Mouse (Mus musculus): ENCODE results near the gene Nyap2. TPM values are rescaled to one million over a fixed set of nuclear protein-coding genes. Genes with fewer than 3 reads are reported as not detected.

The Nyap2 gene
- 0.05 TPM in 1 of 2 replicates, not detected in the other for polyA plus RNA-seq (2016; fragmentation: Nextera tagmentation; extraction: Ambion mirVana)

GRCm38 (mm10) chr1:81076831-81077664 is at the start of gene Nyap2:
TSS of gene Nyap2 (plus strand) at chr1:81076950.
- Histone ChIP-seq H3K9ac (replicated peaks) (no peak within 1 kb of the TSS), H3K4me3 (replicated peaks) (no peak within 1 kb of the TSS), H3K9me3 (no peaks in the 10 kb centered on the region), H3K4me1 (replicated peaks) (no peaks in the 10 kb centered on the region), H3K4me2 (no peak within 1 kb of the TSS), H3K27me3 (no peaks in the 10 kb centered on the region), H3K27ac (no peak within 1 kb of the TSS), H3K36me3 (no peaks in the 10 kb centered on the region)
- 38% methylated on average over 16 of the region's 16 CpGs for WGBS
- no peak for ATAC-seq (ENCODE audit: insufficient number of reproducible peaks, insufficient read depth, low FRiP score, low TSS enrichment, low read depth)

GRCm38 (mm10) chr1:81042907-81043868 is 33.6 kb upstream of the Nyap2 start:
- Histone ChIP-seq H3K27ac (no peak overlapping the region), H3K27me3 (no peaks in the 10 kb centered on the region), H3K9ac (replicated peaks) (no peak overlapping the region), H3K4me3 (replicated peaks) (no peak overlapping the region), H3K36me3 (no peaks in the 10 kb centered on the region), H3K4me2 (no peak overlapping the region), H3K4me1 (replicated peaks) (no peaks in the 10 kb centered on the region), H3K9me3 (no peaks in the 10 kb centered on the region)
- WGBS: 65% methylated on average over 5 of the region's 5 CpGs
- no peak for ATAC-seq (ENCODE audit: insufficient number of reproducible peaks, insufficient read depth, low FRiP score, low TSS enrichment, low read depth)

GRCm38 (mm10) chr1:81058340-81058739 is 18.4 kb upstream of the Nyap2 start:
- H3K9me3 ChIP-seq: no peaks in the 10 kb centered on the region
- H3K27me3 ChIP-seq: no peaks in the 10 kb centered on the region
- no peak overlapping the region for H3K9ac ChIP-seq (replicated peaks)
- ATAC-seq (ENCODE audit: insufficient number of reproducible peaks, insufficient read depth, low FRiP score, low TSS enrichment, low read depth): no peak
- H3K4me3 ChIP-seq (replicated peaks): no peak overlapping the region
- H3K27ac ChIP-seq: no peak overlapping the region
- H3K4me2 ChIP-seq: no peak overlapping the region
- WGBS: 54% methylated on average over 5 of the region's 5 CpGs
- H3K36me3 ChIP-seq: no peaks in the 10 kb centered on the region
- no peaks in the 10 kb centered on the region for H3K4me1 ChIP-seq (replicated peaks)

GRCm38 (mm10) chr1:81058835-81059234 is 17.9 kb upstream of the Nyap2 start:
- Histone ChIP-seq H3K4me2 (no peak overlapping the region), H3K4me1 (replicated peaks) (no peaks in the 10 kb centered on the region), H3K4me3 (replicated peaks) (no peak overlapping the region), H3K9ac (replicated peaks) (no peak overlapping the region), H3K36me3 (no peaks in the 10 kb centered on the region), H3K27ac (no peak overlapping the region), H3K9me3 (no peaks in the 10 kb centered on the region), H3K27me3 (no peaks in the 10 kb centered on the region)
- ATAC-seq (ENCODE audit: insufficient number of reproducible peaks, insufficient read depth, low FRiP score, low TSS enrichment, low read depth): no peak
- WGBS: 74% methylated on average over 2 of the region's 2 CpGs

GRCm38 (mm10) chr1:81062811-81063210 is 13.9 kb upstream of the Nyap2 start:
- Histone ChIP-seq H3K27me3 (no peaks in the 10 kb centered on the region), H3K4me1 (replicated peaks) (peaks cover 3% of the 10 kb centered on the region; the same call in 1 of the 2 replicates), H3K4me3 (replicated peaks) (no peak overlapping the region), H3K36me3 (no peaks in the 10 kb centered on the region), H3K4me2 (no peak overlapping the region), H3K9me3 (no peaks in the 10 kb centered on the region), H3K27ac (no peak overlapping the region), H3K9ac (replicated peaks) (no peak overlapping the region)
- WGBS: 91% methylated on average over 2 of the region's 2 CpGs
- ATAC-seq (ENCODE audit: insufficient number of reproducible peaks, insufficient read depth, low FRiP score, low TSS enrichment, low read depth): no peak

- H3K36me3 ChIP-seq: no peaks in the 10 kb centered on the region
- H3K9me3 ChIP-seq: no peaks in the 10 kb centered on the region
- no peaks in the 10 kb centered on the region for H3K4me1 ChIP-seq (replicated peaks)
- no peak overlapping the region for H3K9ac ChIP-seq (replicated peaks)
- H3K27ac ChIP-seq: no peak overlapping the region
- H3K4me3 ChIP-seq (replicated peaks): no peak overlapping the region
- H3K4me2 ChIP-seq: no peak overlapping the region
- 68% methylated on average over 9 of the region's 9 CpGs for WGBS
- no peaks in the 10 kb centered on the region for H3K27me3 ChIP-seq
- no peak for ATAC-seq (ENCODE audit: insufficient number of reproducible peaks, insufficient read depth, low FRiP score, low TSS enrichment, low read depth)
Observed at GRCm38 (mm10) chr1:81076259-81076658, 491 bp upstream of the Nyap2 start.

GRCm38 (mm10) chr1:81077665-81078314 is 1.0 kb downstream of the Nyap2 start:
- no peak overlapping the region for H3K27ac ChIP-seq
- 82% methylated on average over 9 of the region's 9 CpGs for WGBS
- H3K4me2 ChIP-seq: no peak overlapping the region
- H3K36me3 ChIP-seq: no peaks in the 10 kb centered on the region
- no peak overlapping the region for H3K9ac ChIP-seq (replicated peaks)
- H3K4me3 ChIP-seq (replicated peaks): no peak overlapping the region
- H3K4me1 ChIP-seq (replicated peaks): no peaks in the 10 kb centered on the region
- H3K27me3 ChIP-seq: no peaks in the 10 kb centered on the region
- no peak for ATAC-seq (ENCODE audit: insufficient number of reproducible peaks, insufficient read depth, low FRiP score, low TSS enrichment, low read depth)
- no peaks in the 10 kb centered on the region for H3K9me3 ChIP-seq

- no peak overlapping the region for H3K4me3 ChIP-seq (replicated peaks)
- H3K27me3 ChIP-seq: no peaks in the 10 kb centered on the region
- no peaks in the 10 kb centered on the region for H3K36me3 ChIP-seq
- no peak overlapping the region for H3K9ac ChIP-seq (replicated peaks)
- WGBS: 57% methylated on average over 5 of the region's 5 CpGs
- H3K9me3 ChIP-seq: no peaks in the 10 kb centered on the region
- no peak for ATAC-seq (ENCODE audit: insufficient number of reproducible peaks, insufficient read depth, low FRiP score, low TSS enrichment, low read depth)
- H3K27ac ChIP-seq: no peak overlapping the region
- no peak overlapping the region for H3K4me2 ChIP-seq
- H3K4me1 ChIP-seq (replicated peaks): no peaks in the 10 kb centered on the region
Observed at GRCm38 (mm10) chr1:81087485-81087884, 10.7 kb downstream of the Nyap2 start.

- Histone ChIP-seq H3K4me3 (replicated peaks) (no peak overlapping the region), H3K27me3 (no peaks in the 10 kb centered on the region), H3K36me3 (no peaks in the 10 kb centered on the region), H3K4me2 (no peak overlapping the region), H3K4me1 (replicated peaks) (no peaks in the 10 kb centered on the region), H3K9ac (replicated peaks) (no peak overlapping the region), H3K9me3 (no peaks in the 10 kb centered on the region), H3K27ac (no peak overlapping the region)
- no peak for ATAC-seq (ENCODE audit: insufficient number of reproducible peaks, insufficient read depth, low FRiP score, low TSS enrichment, low read depth)
- 86% methylated on average over 1 of the region's 1 CpGs for whole genome bisulfite sequencing
Observed at GRCm38 (mm10) chr1:81090400-81090799, 13.7 kb downstream of the Nyap2 start.

GRCm38 (mm10) chr1:81090979-81091378 is 14.2 kb downstream of the Nyap2 start:
- Histone ChIP-seq H3K4me1 (replicated peaks) (no peaks in the 10 kb centered on the region), H3K4me2 (no peak overlapping the region), H3K4me3 (replicated peaks) (no peak overlapping the region), H3K27ac (no peak overlapping the region), H3K9me3 (no peaks in the 10 kb centered on the region), H3K9ac (replicated peaks) (no peak overlapping the region), H3K27me3 (no peaks in the 10 kb centered on the region), H3K36me3 (no peaks in the 10 kb centered on the region)
- 78% methylated on average over 3 of the region's 3 CpGs for WGBS
- ATAC-seq (ENCODE audit: insufficient number of reproducible peaks, insufficient read depth, low FRiP score, low TSS enrichment, low read depth): no peak

- H3K36me3 ChIP-seq: no peaks in the 10 kb centered on the region
- no peak overlapping the region for H3K9ac ChIP-seq (replicated peaks)
- no peak overlapping the region for H3K4me3 ChIP-seq (replicated peaks)
- no peaks in the 10 kb centered on the region for H3K4me1 ChIP-seq (replicated peaks)
- H3K27me3 ChIP-seq: no peaks in the 10 kb centered on the region
- no peaks in the 10 kb centered on the region for H3K9me3 ChIP-seq
- ATAC-seq (ENCODE audit: insufficient number of reproducible peaks, insufficient read depth, low FRiP score, low TSS enrichment, low read depth): no peak
- WGBS: 79% methylated on average over 2 of the region's 2 CpGs
- no peak overlapping the region for H3K4me2 ChIP-seq
- no peak overlapping the region for H3K27ac ChIP-seq
Observed at GRCm38 (mm10) chr1:81092056-81092455, 15.3 kb downstream of the Nyap2 start.

All from limb, embryonic 12.5 days (tissue).